Mouse (Mus musculus): ENCODE results near the gene Olfr957. TPM values are rescaled to one million over a fixed set of nuclear protein-coding genes. Genes with fewer than 3 reads are reported as not detected.
A peak's percentile ranks its signal among the peaks of the same experiment; 100 is the strongest.

The Olfr957 gene
- total and polyA plus RNA-seq, 2 experiments from 2014 or later: not detected

- H3K36me3 ChIP-seq (replicated peaks; ENCODE audit: control insufficient read depth, insufficient read depth, low read length): no peaks in the 10 kb centered on the region
- no peak for ATAC-seq (ENCODE audit: insufficient read depth, low read depth)
Observed at GRCm38 (mm10) chr9:39523616-39524285, 8.1 kb upstream of the Olfr957 start.

GRCm38 (mm10) chr9:39518595-39518994 lies 3.0 kb upstream of the Olfr957 start:
- Histone ChIP-seq H3K27me3 (ENCODE audit: control insufficient read depth, insufficient read depth, low read length) (no peaks in the 10 kb centered on the region), H3K36me3 (replicated peaks; ENCODE audit: control insufficient read depth, insufficient read depth, low read length) (no peaks in the 10 kb centered on the region), H3K27ac (ENCODE audit: low read depth) (no peak overlapping the region), H3K4me1 (ENCODE audit: control insufficient read depth, insufficient read depth) (no peaks in the 10 kb centered on the region), H3K9ac (replicated peaks; ENCODE audit: low read depth, low read length) (no peak overlapping the region), H3K9me3 (replicated peaks; ENCODE audit: control insufficient read depth, low read length) (no peaks in the 10 kb centered on the region), H3K4me2 (ENCODE audit: low read depth, low read length) (no peak overlapping the region), H3K4me3 (ENCODE audit: low read depth, low read length) (no peak overlapping the region)
- TF ChIP-seq EP300 (IDR thresholded peaks at IDR 0.05; ENCODE audit: low read depth) (no peak), CTCF (IDR thresholded peaks at IDR 0.05; ENCODE audit: low read depth) (no peak)
- ATAC-seq (ENCODE audit: insufficient read depth, low read depth) (no peak), DNase-seq (ENCODE audit: low spot score) (no peak)

More at GRCm38 (mm10) chr9:39523616-39524285, 8.1 kb upstream of the Olfr957 start:
- H3K4me3 ChIP-seq (ENCODE audit: low read depth, low read length): no peak overlapping the region
- TF ChIP-seq CTCF (IDR thresholded peaks at IDR 0.05; ENCODE audit: low read depth): no peak
- no peak for TF ChIP-seq EP300 (IDR thresholded peaks at IDR 0.05; ENCODE audit: low read depth)
- no peaks in the 10 kb centered on the region for H3K9me3 ChIP-seq (replicated peaks; ENCODE audit: control insufficient read depth, low read length)
- no peak overlapping the region for H3K27ac ChIP-seq (ENCODE audit: low read depth)
- no peaks in the 10 kb centered on the region for H3K27me3 ChIP-seq (ENCODE audit: control insufficient read depth, insufficient read depth, low read length)
- H3K4me1 ChIP-seq (ENCODE audit: control insufficient read depth, insufficient read depth): no peaks in the 10 kb centered on the region
- DNase-seq (ENCODE audit: low spot score): no peak
- 82% methylated on average over 1 of the region's 1 CpGs for WGBS
- no peak overlapping the region for H3K9ac ChIP-seq (replicated peaks; ENCODE audit: low read depth, low read length)
- H3K4me2 ChIP-seq (ENCODE audit: low read depth, low read length): no peak overlapping the region

GRCm38 (mm10) chr9:39509412-39509811 lies 6.2 kb downstream of the Olfr957 start:
- WGBS: 63% methylated on average over 9 of the region's 9 CpGs
- DNase-seq (ENCODE audit: low spot score) (no peak), ATAC-seq (ENCODE audit: insufficient read depth, low read depth) (no peak)
- TF ChIP-seq CTCF (IDR thresholded peaks at IDR 0.05; ENCODE audit: low read depth): no peak
- no peak for TF ChIP-seq EP300 (IDR thresholded peaks at IDR 0.05; ENCODE audit: low read depth)
- Histone ChIP-seq H3K27me3 (ENCODE audit: control insufficient read depth, insufficient read depth, low read length) (no peaks in the 10 kb centered on the region), H3K9me3 (replicated peaks; ENCODE audit: control insufficient read depth, low read length) (no peaks in the 10 kb centered on the region), H3K9ac (replicated peaks; ENCODE audit: low read depth, low read length) (no peak overlapping the region), H3K27ac (ENCODE audit: low read depth) (no peak overlapping the region), H3K4me1 (ENCODE audit: control insufficient read depth, insufficient read depth) (no peaks in the 10 kb centered on the region), H3K4me2 (ENCODE audit: low read depth, low read length) (no peak overlapping the region), H3K4me3 (ENCODE audit: low read depth, low read length) (no peak overlapping the region), H3K36me3 (replicated peaks; ENCODE audit: control insufficient read depth, insufficient read depth, low read length) (no peaks in the 10 kb centered on the region)

GRCm38 (mm10) chr9:39508998-39509397 lies 6.6 kb downstream of the Olfr957 start:
- TF ChIP-seq CTCF (IDR thresholded peaks at IDR 0.05; ENCODE audit: low read depth): peak; percentile 63
- no peak for TF ChIP-seq EP300 (IDR thresholded peaks at IDR 0.05; ENCODE audit: low read depth)
- DNase-seq (ENCODE audit: low spot score) (peak; percentile 15), ATAC-seq (ENCODE audit: insufficient read depth, low read depth) (no peak)
- no peak overlapping the region for H3K9ac ChIP-seq (replicated peaks; ENCODE audit: low read depth, low read length)
- H3K27me3 ChIP-seq (ENCODE audit: control insufficient read depth, insufficient read depth, low read length): no peaks in the 10 kb centered on the region
- no peaks in the 10 kb centered on the region for H3K4me1 ChIP-seq (ENCODE audit: control insufficient read depth, insufficient read depth)
- H3K4me2 ChIP-seq (ENCODE audit: low read depth, low read length): no peak overlapping the region
- no peak overlapping the region for H3K4me3 ChIP-seq (ENCODE audit: low read depth, low read length)
- H3K9me3 ChIP-seq (replicated peaks; ENCODE audit: control insufficient read depth, low read length): no peaks in the 10 kb centered on the region
- no peaks in the 10 kb centered on the region for H3K36me3 ChIP-seq (replicated peaks; ENCODE audit: control insufficient read depth, insufficient read depth, low read length)
- WGBS: 13% methylated on average over 6 of the region's 6 CpGs
- no peak overlapping the region for H3K27ac ChIP-seq (ENCODE audit: low read depth)

GRCm38 (mm10) chr9:39493895-39494294 lies 21.7 kb downstream of the Olfr957 start, which contains the start of gene Olfr44:
Olfr44 (minus strand) TSS chr9:39493995.
- no peak within 1 kb of the TSS for H3K4me3 ChIP-seq (ENCODE audit: low read depth, low read length)
- WGBS: 75% methylated on average over 2 of the region's 2 CpGs
- no peaks in the 10 kb centered on the region for H3K9me3 ChIP-seq (replicated peaks; ENCODE audit: control insufficient read depth, low read length)
- H3K27me3 ChIP-seq (ENCODE audit: control insufficient read depth, insufficient read depth, low read length): no peaks in the 10 kb centered on the region
- TF ChIP-seq EP300 (IDR thresholded peaks at IDR 0.05; ENCODE audit: low read depth) (no peak), CTCF (IDR thresholded peaks at IDR 0.05; ENCODE audit: low read depth) (no peak)
- no peak for ATAC-seq (ENCODE audit: insufficient read depth, low read depth)
- H3K9ac ChIP-seq (replicated peaks; ENCODE audit: low read depth, low read length): no peak within 1 kb of the TSS
- H3K4me1 ChIP-seq (ENCODE audit: control insufficient read depth, insufficient read depth): no peaks in the 10 kb centered on the region
- H3K27ac ChIP-seq (ENCODE audit: low read depth): no peak within 1 kb of the TSS
- no peaks in the 10 kb centered on the region for H3K36me3 ChIP-seq (replicated peaks; ENCODE audit: control insufficient read depth, insufficient read depth, low read length)
- DNase-seq (ENCODE audit: low spot score): no peak
- H3K4me2 ChIP-seq (ENCODE audit: low read depth, low read length): no peak within 1 kb of the TSS

GRCm38 (mm10) chr9:39471844-39472243 lies 43.8 kb downstream of the Olfr957 start, which contains the start of gene Olfr955:
Olfr955 (minus strand) TSS chr9:39471944.
- Histone ChIP-seq H3K36me3 (replicated peaks; ENCODE audit: control insufficient read depth, insufficient read depth, low read length) (no peaks in the 10 kb centered on the region), H3K4me3 (ENCODE audit: low read depth, low read length) (no peak within 1 kb of the TSS), H3K9me3 (replicated peaks; ENCODE audit: control insufficient read depth, low read length) (no peaks in the 10 kb centered on the region), H3K4me1 (ENCODE audit: control insufficient read depth, insufficient read depth) (no peaks in the 10 kb centered on the region), H3K4me2 (ENCODE audit: low read depth, low read length) (no peak within 1 kb of the TSS), H3K27me3 (ENCODE audit: control insufficient read depth, insufficient read depth, low read length) (no peaks in the 10 kb centered on the region), H3K27ac (ENCODE audit: low read depth) (no peak within 1 kb of the TSS), H3K9ac (replicated peaks; ENCODE audit: low read depth, low read length) (no peak within 1 kb of the TSS)
- ATAC-seq (ENCODE audit: insufficient read depth, low read depth) (no peak), DNase-seq (ENCODE audit: low spot score) (no peak)
- WGBS: 31% methylated on average over 1 of the region's 1 CpGs
- TF ChIP-seq EP300 (IDR thresholded peaks at IDR 0.05; ENCODE audit: low read depth) (no peak), CTCF (IDR thresholded peaks at IDR 0.05; ENCODE audit: low read depth) (no peak)

Other genes starting within 250 kb of the Olfr957 start
- not detected in 2 replicates for gene Olfr945, start 239.0 kb downstream of the Olfr957 start, total RNA-seq (2014; rRNA removed; ENCODE audit: low replicate concordance)
- not detected in 2 replicates for gene Olfr945, start 239.0 kb downstream of the Olfr957 start, polyA plus RNA-seq (2015; fragmentation: Nextera tagmentation; extraction: Ambion mirVana)
- gene Olfr948, start 189.8 kb downstream of the Olfr957 start, total RNA-seq (2014; rRNA removed; ENCODE audit: low replicate concordance): not detected in 2 replicates
- gene Olfr948, start 189.8 kb downstream of the Olfr957 start, polyA plus RNA-seq (2015; fragmentation: Nextera tagmentation; extraction: Ambion mirVana): not detected in 2 replicates
- not detected in 2 replicates for gene Olfr951, start 128.4 kb downstream of the Olfr957 start, total RNA-seq (2014; rRNA removed; ENCODE audit: low replicate concordance)
- gene Olfr951, start 128.4 kb downstream of the Olfr957 start, polyA plus RNA-seq (2015; fragmentation: Nextera tagmentation; extraction: Ambion mirVana): not detected in 2 replicates
- not detected in 2 replicates for gene Olfr952, start 88.7 kb downstream of the Olfr957 start, total RNA-seq (2014; rRNA removed; ENCODE audit: low replicate concordance)
- not detected in 2 replicates for gene Olfr952, start 88.7 kb downstream of the Olfr957 start, polyA plus RNA-seq (2015; fragmentation: Nextera tagmentation; extraction: Ambion mirVana)
- gene Olfr954, start 59.1 kb downstream of the Olfr957 start, total RNA-seq (2014; rRNA removed; ENCODE audit: low replicate concordance): not detected in 2 replicates
- gene Olfr954, start 59.1 kb downstream of the Olfr957 start, polyA plus RNA-seq (2015; fragmentation: Nextera tagmentation; extraction: Ambion mirVana): not detected in 2 replicates
- gene Olfr955, start 43.9 kb downstream of the Olfr957 start, total RNA-seq (2014; rRNA removed; ENCODE audit: low replicate concordance): not detected in 2 replicates
- gene Olfr955, start 43.9 kb downstream of the Olfr957 start, polyA plus RNA-seq (2015; fragmentation: Nextera tagmentation; extraction: Ambion mirVana): not detected in 2 replicates
- not detected in 2 replicates for gene Olfr44, start 21.8 kb downstream of the Olfr957 start, total RNA-seq (2014; rRNA removed; ENCODE audit: low replicate concordance)
- gene Olfr44, start 21.8 kb downstream of the Olfr957 start, polyA plus RNA-seq (2015; fragmentation: Nextera tagmentation; extraction: Ambion mirVana): not detected in 2 replicates
- gene Olfr958, start 38.2 kb upstream of the Olfr957 start, total RNA-seq (2014; rRNA removed; ENCODE audit: low replicate concordance): not detected in 2 replicates
- gene Olfr958, start 38.2 kb upstream of the Olfr957 start, polyA plus RNA-seq (2015; fragmentation: Nextera tagmentation; extraction: Ambion mirVana): not detected in 2 replicates
- not detected in 2 replicates for gene Olfr959, start 59.8 kb upstream of the Olfr957 start, total RNA-seq (2014; rRNA removed; ENCODE audit: low replicate concordance)
- not detected in 2 replicates for gene Olfr959, start 59.8 kb upstream of the Olfr957 start, polyA plus RNA-seq (2015; fragmentation: Nextera tagmentation; extraction: Ambion mirVana)
- 5.6 and 6.9 TPM in 2 replicates for gene AW551984, start 88.6 kb upstream of the Olfr957 start, total RNA-seq (2014; rRNA removed; ENCODE audit: low replicate concordance)
- 2.1 and 2.2 TPM in 2 replicates for gene AW551984, start 88.6 kb upstream of the Olfr957 start, polyA plus RNA-seq (2015; fragmentation: Nextera tagmentation; extraction: Ambion mirVana)
- gene Olfr148, start 94.8 kb upstream of the Olfr957 start, total RNA-seq (2014; rRNA removed; ENCODE audit: low replicate concordance): not detected in 2 replicates
- gene Olfr148, start 94.8 kb upstream of the Olfr957 start, polyA plus RNA-seq (2015; fragmentation: Nextera tagmentation; extraction: Ambion mirVana): not detected in 2 replicates
- not detected in 2 replicates for gene Olfr960, start 105.6 kb upstream of the Olfr957 start, total RNA-seq (2014; rRNA removed; ENCODE audit: low replicate concordance)
- gene Olfr960, start 105.6 kb upstream of the Olfr957 start, polyA plus RNA-seq (2015; fragmentation: Nextera tagmentation; extraction: Ambion mirVana): not detected in 2 replicates
- gene Olfr961, start 129.3 kb upstream of the Olfr957 start, total RNA-seq (2014; rRNA removed; ENCODE audit: low replicate concordance): not detected in 2 replicates
- gene Olfr961, start 129.3 kb upstream of the Olfr957 start, polyA plus RNA-seq (2015; fragmentation: Nextera tagmentation; extraction: Ambion mirVana): not detected in 2 replicates
- gene Olfr963, start 151.4 kb upstream of the Olfr957 start, total RNA-seq (2014; rRNA removed; ENCODE audit: low replicate concordance): not detected in 2 replicates
- not detected in 2 replicates for gene Olfr963, start 151.4 kb upstream of the Olfr957 start, polyA plus RNA-seq (2015; fragmentation: Nextera tagmentation; extraction: Ambion mirVana)
- not detected in 2 replicates for gene Olfr149, start 191.3 kb upstream of the Olfr957 start, total RNA-seq (2014; rRNA removed; ENCODE audit: low replicate concordance)
- not detected in 2 replicates for gene Olfr149, start 191.3 kb upstream of the Olfr957 start, polyA plus RNA-seq (2015; fragmentation: Nextera tagmentation; extraction: Ambion mirVana)
- not detected in 2 replicates for gene Olfr965, start 195.5 kb upstream of the Olfr957 start, total RNA-seq (2014; rRNA removed; ENCODE audit: low replicate concordance)
- gene Olfr965, start 195.5 kb upstream of the Olfr957 start, polyA plus RNA-seq (2015; fragmentation: Nextera tagmentation; extraction: Ambion mirVana): not detected in 2 replicates
- not detected in 2 replicates for gene Olfr150, start 215.2 kb upstream of the Olfr957 start, total RNA-seq (2014; rRNA removed; ENCODE audit: low replicate concordance)
- not detected in 2 replicates for gene Olfr150, start 215.2 kb upstream of the Olfr957 start, polyA plus RNA-seq (2015; fragmentation: Nextera tagmentation; extraction: Ambion mirVana)
- not detected in 2 replicates for gene Olfr967, start 230.4 kb upstream of the Olfr957 start, total RNA-seq (2014; rRNA removed; ENCODE audit: low replicate concordance)
- gene Olfr967, start 230.4 kb upstream of the Olfr957 start, polyA plus RNA-seq (2015; fragmentation: Nextera tagmentation; extraction: Ambion mirVana): not detected in 2 replicates